Mouse (Mus musculus) layer of hippocampus, postnatal 14 days (tissue): ENCODE measurements around the gene Pgp. TPM values are rescaled to one million over a fixed set of nuclear protein-coding genes. Genes with fewer than 3 reads are reported as not detected.
A peak's percentile ranks its signal among the peaks of the same experiment; 100 is the strongest.

Source experiments
- DNase-seq, 2 experiments: peaks; one replicate each; pipeline ENCODE4 v3.0.0; 2021 to 2022; ENCODE audit warnings: low spot score in 2 of 2, mixed read lengths in 1 of 2
- total RNA-seq, 2 experiments: library from RNA; stranded (reverse); gene quantifications; 2 replicates each; pipeline ENCODE4 v1.2.3; 2021

The Pgp gene
- total RNA-seq, 2 experiments from 2014 or later: 71.8 to 73.5 TPM

DNA sequence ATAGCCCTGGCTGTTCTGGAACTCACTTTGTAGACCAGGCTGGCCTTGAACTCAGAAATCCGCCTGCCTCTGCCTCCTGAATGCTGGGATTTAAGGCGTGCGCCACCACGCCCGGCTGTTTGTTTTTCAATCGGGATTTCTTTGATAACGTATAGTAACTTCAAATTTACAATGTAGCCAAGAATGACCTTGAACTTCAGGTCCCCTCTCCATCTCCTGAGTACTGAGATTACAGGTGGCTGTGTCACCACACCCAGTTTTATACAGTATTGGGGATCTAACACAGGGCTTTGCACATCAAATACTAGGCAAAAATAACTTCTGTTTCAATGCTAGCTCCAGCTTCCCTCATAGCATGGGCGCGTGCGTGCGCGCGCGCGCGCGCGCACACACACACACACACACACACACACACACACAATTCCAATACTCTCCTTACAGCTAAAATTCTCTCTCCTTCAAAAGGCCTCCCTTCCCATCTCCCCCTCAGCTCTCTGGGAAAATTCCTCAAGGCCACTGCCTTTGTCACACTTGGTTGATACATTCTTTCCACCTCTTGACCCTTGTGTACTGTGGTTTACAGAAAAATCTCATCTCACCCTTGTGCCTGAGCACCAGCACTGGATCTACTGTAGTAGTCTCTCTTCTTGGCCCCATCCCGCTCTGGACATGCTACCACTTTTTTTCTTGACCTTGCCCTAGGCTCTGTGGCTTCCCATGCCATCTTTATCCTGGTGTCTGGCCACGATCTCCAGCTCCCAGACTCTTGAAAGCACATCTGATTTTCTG lies 11.0 kb downstream of the Pgp start:
- no peak for DNase-seq

- no peak for DNase-seq
Observed at GRCm38 (mm10) chr17:24483495-24483894, 13.3 kb downstream of the Pgp start.

DNA sequence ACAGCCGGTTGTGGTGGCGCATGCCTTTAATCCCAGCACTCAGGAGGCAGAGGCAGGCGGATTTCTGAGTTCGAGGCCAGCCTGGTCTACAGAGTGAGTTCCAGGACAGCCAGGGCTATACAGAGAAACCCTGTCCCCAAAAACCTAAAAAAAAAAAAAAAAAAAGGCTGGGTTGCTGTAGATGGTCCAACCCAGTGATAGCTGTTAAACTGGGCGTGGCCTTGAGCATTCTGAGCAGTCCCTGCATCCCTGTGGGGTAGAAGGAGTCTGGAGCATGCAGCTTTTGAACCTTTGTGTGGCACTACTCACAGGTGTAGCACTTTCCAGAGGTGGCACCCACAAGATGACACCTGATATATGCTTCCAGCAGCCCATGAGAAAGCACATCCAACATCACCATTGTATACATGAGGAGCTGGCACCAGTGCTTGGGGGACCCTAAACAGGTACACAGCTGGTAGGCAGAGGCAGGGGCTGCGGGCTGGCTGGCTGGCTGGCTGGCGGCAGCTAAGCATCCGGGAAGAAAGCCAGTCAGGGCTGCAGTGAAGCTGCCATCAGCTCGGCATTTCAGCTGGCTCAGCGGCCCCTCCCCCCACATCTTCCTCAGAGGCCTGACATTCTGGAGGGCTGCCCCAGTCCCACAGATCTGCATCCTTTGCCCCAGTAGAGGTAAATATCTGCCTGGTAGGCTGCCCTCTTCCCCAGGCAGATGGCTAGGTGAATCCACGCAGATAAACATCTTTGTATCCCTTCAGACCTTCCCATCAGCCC lies 15.1 kb downstream of the Pgp start:
- peak in 1 of 2 experiments; percentile 66 for DNase-seq

DNA sequence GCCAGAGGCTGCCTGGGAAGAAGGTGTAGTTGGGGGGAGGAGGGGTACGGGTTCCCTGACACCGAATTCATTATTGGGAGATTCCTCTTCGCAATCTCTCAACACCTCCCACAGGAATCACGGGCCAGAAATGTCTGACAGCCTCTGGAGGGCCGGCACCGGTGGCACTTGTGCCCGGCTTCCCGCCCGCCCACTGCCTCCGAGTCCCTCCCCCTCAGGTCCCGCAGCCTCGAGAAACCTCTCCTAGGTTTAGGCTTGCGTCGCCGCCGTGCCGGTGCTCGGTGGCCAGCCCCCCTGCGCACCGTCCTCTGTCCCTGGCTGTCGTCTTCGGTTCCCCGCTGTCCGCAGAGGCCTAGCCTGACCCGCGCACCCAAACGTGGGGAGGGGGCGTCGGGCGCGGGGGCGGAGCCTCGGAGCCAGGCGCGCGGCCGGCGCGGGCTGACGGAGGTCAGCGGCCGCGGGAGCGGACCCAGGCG lies 18.0 kb downstream of the Pgp start, which contains the start of gene Caskin1:
TSS of gene Caskin1 (plus strand) at position 416 of the 476 bp plus-strand sequence.
- no peak for DNase-seq

DNA sequence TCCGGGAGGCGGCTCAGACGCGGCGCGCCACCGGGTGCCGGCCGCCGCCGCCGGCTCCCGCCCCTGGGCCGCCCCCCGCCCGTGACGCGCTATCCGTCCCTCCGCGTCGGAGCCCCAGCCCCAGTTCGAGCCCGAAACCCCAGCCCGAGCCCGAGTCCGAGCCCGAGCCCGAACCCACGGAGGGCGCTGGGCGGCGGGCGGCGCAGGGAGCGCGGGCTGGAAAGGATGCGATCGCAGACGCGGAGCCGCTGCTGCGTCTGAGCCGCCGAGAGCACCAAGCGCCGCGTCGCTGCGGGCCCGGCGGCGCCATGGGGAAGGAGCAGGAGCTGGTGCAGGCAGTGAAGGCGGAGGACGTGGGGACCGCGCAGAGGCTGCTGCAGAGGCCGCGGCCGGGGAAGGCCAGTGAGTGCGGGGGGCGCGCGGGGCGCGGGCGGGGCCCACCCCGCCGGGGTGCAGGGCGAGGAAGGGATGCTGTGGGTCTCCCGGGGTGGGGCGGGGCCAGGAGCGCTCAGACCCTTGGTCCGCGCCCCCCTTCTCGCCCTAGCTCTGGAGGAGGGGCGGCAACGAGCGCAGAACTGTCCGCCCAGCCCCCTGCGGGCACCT lies 18.6 kb downstream of the Pgp start:
- DNase-seq: no peak

GRCm38 (mm10) chr17:24489265-24490030 lies 19.3 kb downstream of the Pgp start:
- no peak for DNase-seq

- DNase-seq: no peak
Observed at GRCm38 (mm10) chr17:24490399-24490798, 20.2 kb downstream of the Pgp start.

DNA sequence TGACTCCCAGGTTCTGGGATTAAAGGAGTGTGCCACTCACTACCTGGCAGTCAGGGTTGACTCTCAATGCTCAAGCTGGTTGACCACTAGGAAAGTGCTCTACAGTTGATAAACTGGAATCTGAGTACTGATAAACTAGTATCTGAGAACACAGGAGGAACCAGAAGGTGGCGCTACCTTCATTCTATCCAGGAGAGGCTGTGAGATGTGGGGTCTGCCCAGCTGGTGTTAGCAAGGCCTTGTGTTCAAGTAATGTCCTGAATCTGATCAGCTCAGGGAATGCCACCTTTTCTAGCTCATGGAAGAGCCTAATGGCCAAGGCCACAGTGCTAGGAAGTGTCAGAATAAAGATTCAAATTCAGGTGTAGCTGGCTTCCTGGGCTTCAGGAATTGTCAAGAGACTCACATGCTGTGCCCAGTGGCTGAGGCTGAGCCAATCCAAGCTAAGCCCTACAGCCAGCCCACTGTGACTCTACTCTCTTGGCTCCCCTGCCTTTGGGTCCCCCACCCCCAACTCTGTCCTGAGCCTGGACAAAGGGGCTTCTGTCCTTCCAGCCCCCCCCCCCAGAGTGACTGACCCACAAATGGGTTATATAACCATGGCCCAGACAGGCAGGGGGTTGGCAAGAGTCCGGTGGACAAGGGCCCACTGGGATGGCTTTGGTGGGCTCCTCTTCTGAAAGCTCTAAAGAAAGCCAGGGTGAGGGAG lies 24.6 kb downstream of the Pgp start:
- DNase-seq: peak in 1 of 2 experiments; percentile 77

DNA sequence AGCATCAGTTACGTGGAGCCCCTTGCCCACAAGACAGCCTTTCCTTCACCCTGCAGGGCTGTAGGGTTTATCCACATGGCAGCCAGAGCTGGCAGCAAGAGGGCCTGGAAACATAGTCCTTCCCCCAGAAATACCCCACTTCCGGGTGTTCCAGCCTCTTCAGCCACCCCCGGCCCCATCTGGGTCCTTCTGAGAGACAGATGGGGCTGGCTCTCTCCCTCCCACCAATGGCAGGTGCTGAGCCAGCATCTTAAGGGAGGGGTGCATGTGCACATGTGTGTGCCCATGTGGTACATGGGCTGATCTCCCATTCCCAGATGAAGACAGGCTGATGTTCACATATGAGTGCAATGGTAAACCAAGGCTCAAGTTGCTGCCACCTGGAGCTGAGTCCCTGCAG lies 25.3 kb downstream of the Pgp start:
- DNase-seq: peak in 1 of 2 experiments; percentile 77

DNA sequence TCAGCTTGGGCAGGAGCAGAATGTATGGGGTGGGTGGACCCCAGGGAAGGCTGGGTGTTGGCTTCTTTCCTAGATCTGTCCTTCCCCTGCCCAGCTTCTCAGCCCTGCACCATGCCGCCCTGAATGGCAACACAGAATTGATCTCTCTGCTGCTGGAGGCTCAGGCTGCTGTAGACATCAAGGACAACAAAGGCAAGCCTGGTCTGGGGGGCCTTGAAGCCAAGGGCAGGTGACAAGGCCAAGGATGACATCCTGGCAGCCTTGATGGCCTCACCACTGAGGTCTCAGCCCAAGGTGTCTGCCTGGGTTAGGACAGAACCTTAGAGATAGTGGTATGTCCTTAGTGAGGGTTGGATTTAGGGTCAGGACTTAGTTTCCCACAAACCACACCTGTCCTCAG lies 25.8 kb downstream of the Pgp start:
- no peak for DNase-seq

GRCm38 (mm10) chr17:24502208-24502607 lies 32.0 kb downstream of the Pgp start:
- DNase-seq: no peak

DNA sequence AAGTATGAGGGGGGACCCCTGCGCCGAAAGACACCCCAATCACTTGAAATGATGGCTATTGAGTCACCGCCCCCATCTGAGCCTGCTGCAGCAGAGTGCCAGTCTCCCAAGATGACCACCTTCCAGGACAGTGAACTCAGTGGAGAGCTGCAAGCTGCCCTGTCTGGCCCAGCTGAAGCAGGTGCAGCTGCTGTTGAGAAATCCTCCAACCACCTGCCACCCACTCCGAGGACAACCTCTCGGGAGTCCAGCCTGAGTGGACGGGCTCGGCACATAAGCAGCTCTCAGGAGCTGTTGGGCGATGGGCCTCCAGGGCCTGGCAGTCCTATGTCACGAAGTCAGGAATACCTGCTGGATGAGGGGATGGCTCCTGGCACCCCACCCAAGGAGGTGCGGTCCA lies 33.9 kb downstream of the Pgp start:
- DNase-seq: no peak

- DNase-seq: no peak
Observed at GRCm38 (mm10) chr17:24505286-24505955, 35.2 kb downstream of the Pgp start.

DNA sequence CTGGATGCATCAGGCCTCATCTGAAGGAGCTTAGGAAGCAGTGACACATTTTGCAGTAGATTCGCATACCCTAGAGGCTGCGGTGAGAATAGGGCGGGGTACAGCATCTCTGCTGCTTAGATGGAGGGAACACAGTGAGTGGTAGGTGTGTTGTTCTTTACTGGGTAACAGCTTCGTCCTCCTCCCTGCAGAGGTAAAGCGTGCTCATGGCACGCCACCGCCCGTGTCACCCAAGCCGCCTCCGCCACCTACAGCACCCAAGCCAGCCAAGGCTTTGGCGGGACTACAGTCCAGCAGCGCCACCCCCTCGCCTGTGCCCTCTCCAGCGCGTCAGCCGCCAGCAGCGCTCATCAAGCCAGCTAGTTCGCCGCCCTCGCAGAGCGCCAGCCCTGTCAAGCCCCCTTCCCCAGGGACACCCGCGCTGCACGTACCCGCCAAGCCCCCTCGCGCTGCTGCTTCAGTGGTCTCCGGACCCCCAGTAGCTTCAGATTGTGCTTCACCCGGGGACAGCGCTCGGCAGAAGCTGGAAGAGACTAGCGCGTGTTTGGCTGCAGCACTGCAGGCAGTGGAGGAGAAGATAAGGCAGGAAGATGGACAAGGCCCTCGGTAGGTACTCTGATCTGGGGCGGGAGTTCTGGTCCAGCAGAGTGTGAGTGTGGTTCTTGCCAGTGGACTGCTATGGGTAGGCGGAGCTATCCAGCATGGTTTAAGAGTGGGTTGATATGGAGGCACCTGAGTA lies 36.3 kb downstream of the Pgp start:
- no peak for DNase-seq

- no peak for DNase-seq
Observed at GRCm38 (mm10) chr17:24507129-24507664, 37.0 kb downstream of the Pgp start.

- DNase-seq: no peak
Observed at GRCm38 (mm10) chr17:24507806-24508460, 37.7 kb downstream of the Pgp start.

- DNase-seq: peak in 1 of 2 experiments; percentile 79
Observed at GRCm38 (mm10) chr17:24513609-24514008, 43.4 kb downstream of the Pgp start.
